Mouse (Mus musculus) megakaryocyte, embryonic 14.5 days (primary cell): Measurements from ENCODE around the gene Rp9.

ENCODE experiments used
- FLI1 ChIP-seq: IDR thresholded peaks from 2 replicates; pipeline ENCODE4 v1.6.1; 2012; ENCODE audit warnings: low read length, inconsistent platforms, mixed read lengths
- GATA1 ChIP-seq: IDR thresholded peaks from 3 replicates; pipeline ENCODE4 v1.6.1; 2012; ENCODE audit warnings: mixed read lengths, low read length, inconsistent platforms, borderline replicate concordance

DNA sequence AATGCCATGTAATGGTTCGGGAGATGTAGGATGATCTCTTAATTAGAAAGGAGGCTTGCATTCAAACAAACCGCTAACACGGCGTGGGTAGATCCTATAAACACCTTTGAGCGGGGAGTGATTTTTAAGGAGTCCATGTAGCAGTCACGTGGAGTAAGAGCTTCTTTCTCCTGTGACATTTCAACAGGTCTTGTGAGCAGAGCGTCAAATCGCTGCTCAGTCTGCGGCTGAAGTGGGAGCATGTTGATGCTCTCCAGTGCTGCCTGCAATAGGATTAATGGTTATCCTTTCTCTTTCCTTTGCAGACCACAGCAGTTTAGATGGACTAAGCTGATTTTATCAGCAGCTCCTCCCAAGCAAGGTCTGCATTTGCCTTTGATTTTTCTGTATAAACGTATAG lies 6.7 kb upstream of the Rp9 start:
- TF ChIP-seq GATA1 (no peak), FLI1 (no peak)
